Mouse (Mus musculus): ENCODE results near the gene Tlr4.

Gene Tlr4

GRCm38 (mm10) chr4:66827463-66828162 lies at the start of gene Tlr4:
Tlr4 (plus strand) TSS chr4:66827584.
- DNase-seq (ENCODE audit: low read depth, low spot score) = peak; percentile 94

- no peak for DNase-seq (ENCODE audit: low read depth, low spot score)
Measured at GRCm38 (mm10) chr4:66794283-66794682, 33.1 kb upstream of the Tlr4 start.

- DNase-seq (ENCODE audit: low read depth, low spot score) = no peak
Measured at GRCm38 (mm10) chr4:66796683-66797082, 30.7 kb upstream of the Tlr4 start.

GRCm38 (mm10) chr4:66804552-66805301 lies 22.7 kb upstream of the Tlr4 start:
- DNase-seq (ENCODE audit: low read depth, low spot score) = no peak

- DNase-seq (ENCODE audit: low read depth, low spot score) = no peak
Measured at GRCm38 (mm10) chr4:66805747-66806146, 21.6 kb upstream of the Tlr4 start.

GRCm38 (mm10) chr4:66816364-66817026 lies 10.9 kb upstream of the Tlr4 start:
- peak; percentile 25 for DNase-seq (ENCODE audit: low read depth, low spot score)

- DNase-seq (ENCODE audit: low read depth, low spot score) = no peak
Measured at GRCm38 (mm10) chr4:66821171-66821570, 6.2 kb upstream of the Tlr4 start.

- no peak for DNase-seq (ENCODE audit: low read depth, low spot score)
Measured at GRCm38 (mm10) chr4:66821764-66822163, 5.6 kb upstream of the Tlr4 start.

- DNase-seq (ENCODE audit: low read depth, low spot score) = peak; percentile 72
Measured at GRCm38 (mm10) chr4:66828163-66828668, 832 bp downstream of the Tlr4 start.

GRCm38 (mm10) chr4:66828686-66829085 lies 1.3 kb downstream of the Tlr4 start:
- DNase-seq (ENCODE audit: low read depth, low spot score) = no peak

GRCm38 (mm10) chr4:66838071-66838470 lies 10.7 kb downstream of the Tlr4 start:
- no peak for DNase-seq (ENCODE audit: low read depth, low spot score)

GRCm38 (mm10) chr4:66843255-66843654 lies 15.9 kb downstream of the Tlr4 start:
- DNase-seq (ENCODE audit: low read depth, low spot score) = peak; percentile 77

GRCm38 (mm10) chr4:66852011-66852410 lies 24.6 kb downstream of the Tlr4 start:
- DNase-seq (ENCODE audit: low read depth, low spot score) = no peak

- no peak for DNase-seq (ENCODE audit: low read depth, low spot score)
Measured at GRCm38 (mm10) chr4:66856992-66857391, 29.6 kb downstream of the Tlr4 start.

GRCm38 (mm10) chr4:66869919-66870318 lies 42.5 kb downstream of the Tlr4 start:
- no peak for DNase-seq (ENCODE audit: low read depth, low spot score)

GRCm38 (mm10) chr4:66872026-66872425 lies 44.6 kb downstream of the Tlr4 start:
- DNase-seq (ENCODE audit: low read depth, low spot score) = no peak

- DNase-seq (ENCODE audit: low read depth, low spot score) = no peak
Measured at GRCm38 (mm10) chr4:66873342-66873741, 46.0 kb downstream of the Tlr4 start.

GRCm38 (mm10) chr4:66875751-66876150 lies 48.4 kb downstream of the Tlr4 start:
- no peak for DNase-seq (ENCODE audit: low read depth, low spot score)

GRCm38 (mm10) chr4:66877609-66878008 lies 50.2 kb downstream of the Tlr4 start:
- DNase-seq (ENCODE audit: low read depth, low spot score) = no peak

GRCm38 (mm10) chr4:66881496-66881895 lies 54.1 kb downstream of the Tlr4 start:
- no peak for DNase-seq (ENCODE audit: low read depth, low spot score)

GRCm38 (mm10) chr4:66883264-66883663 lies 55.9 kb downstream of the Tlr4 start:
- no peak for DNase-seq (ENCODE audit: low read depth, low spot score)

- DNase-seq (ENCODE audit: low read depth, low spot score) = no peak
Measured at GRCm38 (mm10) chr4:66894547-66894946, 67.2 kb downstream of the Tlr4 start.
